Mouse (Mus musculus): ENCODE results near the gene Slc17a4. TPM values are rescaled to one million over a fixed set of nuclear protein-coding genes. Genes with fewer than 3 reads are reported as not detected.

Slc17a4 gene
- not detected for polyA plus RNA-seq (2014; fragmentation: Illumina TruSeq; extraction: RNeasy Lipid Tissue Mini Kit (QIAGEN cat#74804); ENCODE audit: low read depth, low replicate concordance)

DNA sequence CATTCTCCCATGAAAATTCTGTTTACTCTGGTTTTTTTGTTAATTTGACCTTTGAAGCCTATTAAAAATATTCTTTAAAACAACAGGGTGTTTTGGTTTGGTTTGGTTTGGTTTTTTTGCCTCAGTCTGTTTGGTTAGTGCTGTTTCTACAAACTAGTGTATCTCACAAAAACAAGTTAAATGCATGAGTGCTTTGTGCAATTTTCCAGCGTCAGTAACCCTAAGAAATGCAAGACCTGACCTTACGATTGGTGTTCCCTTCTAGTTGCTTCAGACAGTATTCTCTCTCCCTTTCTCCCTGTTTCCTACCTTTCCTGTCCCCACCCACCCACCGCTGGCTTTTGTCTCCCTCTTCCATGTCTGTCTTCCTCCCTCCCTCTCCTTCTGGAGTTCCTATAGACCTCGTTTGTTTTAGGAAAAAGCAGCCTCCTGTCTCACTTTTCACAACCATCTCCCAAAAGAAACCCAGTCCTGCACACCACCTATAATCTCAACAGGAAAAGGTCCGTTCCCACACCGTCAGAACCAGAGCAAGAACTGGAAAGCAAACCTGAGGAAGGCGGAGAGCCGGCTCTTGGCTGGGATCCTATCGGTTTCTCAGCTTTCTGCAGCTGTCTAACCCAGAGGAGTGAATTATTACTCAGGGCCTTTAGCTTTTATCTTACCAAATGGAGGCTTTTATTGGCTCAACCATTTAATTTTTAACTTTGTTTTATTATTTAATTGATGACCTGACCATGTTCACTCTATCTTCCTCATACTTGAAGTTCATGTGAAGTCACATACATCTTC lies at the start of gene Slc17a4:
Gene Slc17a4 (minus strand): TSS at position 634 of the 792 bp plus-strand sequence.

GRCm38 (mm10) chr13:23934211-23934520 lies 19.4 kb upstream of the Slc17a4 start, which contains the start of gene Hist1h2aa:
Gene Hist1h2aa (plus strand): TSS chr13:23934462.

GRCm38 (mm10) chr13:23933421-23934210 lies 18.8 kb upstream of the Slc17a4 start, which contains the start of gene Hist1h2ba:
Gene Hist1h2ba (minus strand): TSS chr13:23934156.

GRCm38 (mm10) chr13:23867405-23867804 lies 47.4 kb downstream of the Slc17a4 start, which contains the start of gene Slc17a1:
Gene Slc17a1 (plus strand): TSS chr13:23867750.

Other genes with a start within 250 kb of the Slc17a4 start
- gene Hist1h2ac, start 231.1 kb downstream of the Slc17a4 start, polyA plus RNA-seq (2014; fragmentation: Illumina TruSeq; extraction: RNeasy Lipid Tissue Mini Kit (QIAGEN cat#74804); ENCODE audit: low read depth, low replicate concordance): 1.0 TPM
- gene Hist1h2bc, start 230.8 kb downstream of the Slc17a4 start, polyA plus RNA-seq (2014; fragmentation: Illumina TruSeq; extraction: RNeasy Lipid Tissue Mini Kit (QIAGEN cat#74804); ENCODE audit: low read depth, low replicate concordance): 121 TPM
- gene Hist1h1t, start 219.2 kb downstream of the Slc17a4 start, polyA plus RNA-seq (2014; fragmentation: Illumina TruSeq; extraction: RNeasy Lipid Tissue Mini Kit (QIAGEN cat#74804); ENCODE audit: low read depth, low replicate concordance): not detected
- not detected for gene Hist1h4c, start 216.6 kb downstream of the Slc17a4 start, polyA plus RNA-seq (2014; fragmentation: Illumina TruSeq; extraction: RNeasy Lipid Tissue Mini Kit (QIAGEN cat#74804); ENCODE audit: low read depth, low replicate concordance)
- 35.3 TPM for gene Hfe, start 204.2 kb downstream of the Slc17a4 start, polyA plus RNA-seq (2014; fragmentation: Illumina TruSeq; extraction: RNeasy Lipid Tissue Mini Kit (QIAGEN cat#74804); ENCODE audit: low read depth, low replicate concordance)
- 171 TPM for gene Hist1h1c, start 176.2 kb downstream of the Slc17a4 start, polyA plus RNA-seq (2014; fragmentation: Illumina TruSeq; extraction: RNeasy Lipid Tissue Mini Kit (QIAGEN cat#74804); ENCODE audit: low read depth, low replicate concordance)
- gene Hist1h3c, start 169.4 kb downstream of the Slc17a4 start, polyA plus RNA-seq (2014; fragmentation: Illumina TruSeq; extraction: RNeasy Lipid Tissue Mini Kit (QIAGEN cat#74804); ENCODE audit: low read depth, low replicate concordance): not detected
- not detected for gene Hist1h2bb, start 168.3 kb downstream of the Slc17a4 start, polyA plus RNA-seq (2014; fragmentation: Illumina TruSeq; extraction: RNeasy Lipid Tissue Mini Kit (QIAGEN cat#74804); ENCODE audit: low read depth, low replicate concordance)
- gene Hist1h2ab, start 163.9 kb downstream of the Slc17a4 start, polyA plus RNA-seq (2014; fragmentation: Illumina TruSeq; extraction: RNeasy Lipid Tissue Mini Kit (QIAGEN cat#74804); ENCODE audit: low read depth, low replicate concordance): not detected
- gene Hist1h3b, start 162.7 kb downstream of the Slc17a4 start, polyA plus RNA-seq (2014; fragmentation: Illumina TruSeq; extraction: RNeasy Lipid Tissue Mini Kit (QIAGEN cat#74804); ENCODE audit: low read depth, low replicate concordance): not detected
- gene Hist1h4b, start 158.0 kb downstream of the Slc17a4 start, polyA plus RNA-seq (2014; fragmentation: Illumina TruSeq; extraction: RNeasy Lipid Tissue Mini Kit (QIAGEN cat#74804); ENCODE audit: low read depth, low replicate concordance): not detected
- not detected for gene Hist1h4a, start 153.8 kb downstream of the Slc17a4 start, polyA plus RNA-seq (2014; fragmentation: Illumina TruSeq; extraction: RNeasy Lipid Tissue Mini Kit (QIAGEN cat#74804); ENCODE audit: low read depth, low replicate concordance)
- not detected for gene Hist1h3a, start 152.6 kb downstream of the Slc17a4 start, polyA plus RNA-seq (2014; fragmentation: Illumina TruSeq; extraction: RNeasy Lipid Tissue Mini Kit (QIAGEN cat#74804); ENCODE audit: low read depth, low replicate concordance)
- not detected for gene Hist1h1a, start 151.3 kb downstream of the Slc17a4 start, polyA plus RNA-seq (2014; fragmentation: Illumina TruSeq; extraction: RNeasy Lipid Tissue Mini Kit (QIAGEN cat#74804); ENCODE audit: low read depth, low replicate concordance)
- gene Trim38, start 145.1 kb downstream of the Slc17a4 start, polyA plus RNA-seq (2014; fragmentation: Illumina TruSeq; extraction: RNeasy Lipid Tissue Mini Kit (QIAGEN cat#74804); ENCODE audit: low read depth, low replicate concordance): 0.31 TPM
- not detected for gene Slc17a2, start 108.0 kb downstream of the Slc17a4 start, polyA plus RNA-seq (2014; fragmentation: Illumina TruSeq; extraction: RNeasy Lipid Tissue Mini Kit (QIAGEN cat#74804); ENCODE audit: low read depth, low replicate concordance)
- 0.34 TPM for gene Slc17a3, start 75.6 kb downstream of the Slc17a4 start, polyA plus RNA-seq (2014; fragmentation: Illumina TruSeq; extraction: RNeasy Lipid Tissue Mini Kit (QIAGEN cat#74804); ENCODE audit: low read depth, low replicate concordance)
- not detected for gene Slc17a1, start 47.3 kb downstream of the Slc17a4 start, polyA plus RNA-seq (2014; fragmentation: Illumina TruSeq; extraction: RNeasy Lipid Tissue Mini Kit (QIAGEN cat#74804); ENCODE audit: low read depth, low replicate concordance)
- gene Hist1h2ba, start 19.1 kb upstream of the Slc17a4 start, polyA plus RNA-seq (2014; fragmentation: Illumina TruSeq; extraction: RNeasy Lipid Tissue Mini Kit (QIAGEN cat#74804); ENCODE audit: low read depth, low replicate concordance): not detected
- gene Hist1h2aa, start 19.5 kb upstream of the Slc17a4 start, polyA plus RNA-seq (2014; fragmentation: Illumina TruSeq; extraction: RNeasy Lipid Tissue Mini Kit (QIAGEN cat#74804); ENCODE audit: low read depth, low replicate concordance): not detected
- not detected for gene Scgn, start 76.2 kb upstream of the Slc17a4 start, polyA plus RNA-seq (2014; fragmentation: Illumina TruSeq; extraction: RNeasy Lipid Tissue Mini Kit (QIAGEN cat#74804); ENCODE audit: low read depth, low replicate concordance)

Data from heart, adult 10 weeks (tissue).